Mouse (Mus musculus) hindbrain, embryonic 10.5 days (tissue): Measurements from ENCODE around the gene Kntc1. TPM values are rescaled to one million over a fixed set of nuclear protein-coding genes. Genes with fewer than 3 reads are reported as not detected.
"Not testable (repeated sequence)": the region's sequence is repeated elsewhere in the genome, so short reads cannot be mapped to it uniquely, and the experiment has no call there.

Experiments used
- DNase-seq: peaks from one replicate; pipeline ENCODE4 v3.0.0-alpha.2; 2017; ENCODE audit warnings: low spot score
- H3K27ac ChIP-seq: fragments of 300-500 bp; sonication (generic); 2 replicates; pipeline ENCODE4 v1.5.1; 2016; ENCODE audit warnings: mild to moderate bottlenecking, moderate library complexity
- H3K27me3 ChIP-seq: fragments of 300-500 bp; sonication (generic); 2 replicates; pipeline ENCODE4 v1.6.1; 2016; ENCODE audit warnings: mild to moderate bottlenecking; ENCODE audit not compliant: poor library complexity, insufficient read depth, severe bottlenecking
- H3K36me3 ChIP-seq: fragments of 300-500 bp; sonication (generic); 2 replicates; pipeline ENCODE4 v1.6.1; 2016; ENCODE audit warnings: mild to moderate bottlenecking, moderate library complexity
- H3K4me1 ChIP-seq: fragments of 300-500 bp; sonication (generic); replicated peaks from 2 replicates; pipeline ENCODE4 v1.6.1; 2016; ENCODE audit warnings: mild to moderate bottlenecking
- H3K4me3 ChIP-seq: fragments of 300-500 bp; sonication (generic); 2 replicates; pipeline ENCODE4 v1.5.1; 2016; ENCODE audit warnings: mild to moderate bottlenecking, moderate library complexity
- H3K9me3 ChIP-seq: fragments of 300-500 bp; sonication (generic); 2 replicates; pipeline ENCODE4 v1.6.1; 2016; ENCODE audit warnings: mild to moderate bottlenecking, moderate library complexity
- WGBS: fragments of 180-500 bp; shearing (Covaris S2); methylation state at CpG from one replicate; pipeline ENCODE4 v1.1.7; 2016; 5-methylcytosine and 5-hydroxymethylcytosine counted together
- polyA plus RNA-seq: library from polyadenylated mRNA; unstranded; fragments of >200 nt; fragmentation: Nextera tagmentation; extraction: Ambion mirVana; gene quantifications from 2 replicates; pipeline ENCODE4 v1.2.1, GENCODE M21; 2016

Gene Kntc1
- polyA plus RNA-seq, 1 experiment from 2014 or later = 31.0 TPM

DNA sequence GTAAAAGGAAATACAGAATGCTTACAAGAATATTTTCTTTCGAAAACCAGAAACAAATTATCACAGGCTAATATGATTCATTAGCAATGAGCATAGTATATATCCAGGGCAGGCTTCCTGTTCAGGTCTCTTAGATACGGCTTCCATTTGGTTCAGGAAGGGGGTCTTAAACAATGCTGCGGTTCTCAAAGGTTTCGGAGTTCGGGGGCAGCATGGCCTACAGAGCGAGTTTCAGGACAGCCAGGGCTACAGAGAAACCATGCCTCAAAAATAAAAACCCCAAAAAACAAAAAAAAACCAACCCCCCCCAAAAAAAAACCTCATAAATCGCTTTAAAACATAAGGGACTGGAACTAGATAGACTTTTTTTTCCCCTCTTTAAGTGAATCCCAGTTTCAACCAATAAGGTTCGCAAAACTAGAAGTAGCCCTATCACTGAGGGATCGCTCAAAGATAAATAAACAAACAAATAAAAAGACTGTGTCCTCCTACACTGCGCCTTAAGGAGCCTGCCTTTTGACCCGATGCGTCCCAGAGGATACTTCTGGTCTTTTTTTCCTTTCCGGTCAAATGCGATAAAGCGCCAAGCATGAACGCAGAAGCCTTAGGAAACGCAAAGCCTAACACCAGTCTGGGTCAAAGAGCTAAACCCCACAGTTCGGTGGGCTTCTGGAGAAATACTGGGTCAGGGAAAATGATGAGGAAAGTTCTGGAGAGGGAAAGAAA lies 1.0 kb upstream of the Kntc1 start:
- no peak for DNase-seq
- under 1% methylated on average over 18 of the region's 18 CpGs for WGBS
- peak overlapping the region; percentile 84 for H3K4me3 ChIP-seq
- H3K4me1 ChIP-seq = peaks cover 28% of the 10 kb centered on the region
- H3K9me3 ChIP-seq = no peaks in the 10 kb centered on the region
- H3K36me3 ChIP-seq = peaks cover 51% of the 10 kb centered on the region
- peak overlapping the region; percentile 98 for H3K27ac ChIP-seq
- no peaks in the 10 kb centered on the region for H3K27me3 ChIP-seq

GRCm38 (mm10) chr5:123765506-123765905 lies 16.0 kb downstream of the Kntc1 start:
- H3K27me3 ChIP-seq = no peaks in the 10 kb centered on the region
- H3K4me1 ChIP-seq = no peaks in the 10 kb centered on the region
- no peak for DNase-seq
- H3K4me3 ChIP-seq = no peak overlapping the region
- H3K36me3 ChIP-seq = peaks cover 96% of the 10 kb centered on the region
- H3K27ac ChIP-seq = no peak overlapping the region
- no peaks in the 10 kb centered on the region for H3K9me3 ChIP-seq
- WGBS = 94% methylated on average over 11 of the region's 11 CpGs

GRCm38 (mm10) chr5:123766455-123766854 lies 16.9 kb downstream of the Kntc1 start:
- H3K27me3 ChIP-seq, H3K9me3 ChIP-seq, H3K4me3 ChIP-seq, H3K27ac ChIP-seq, DNase-seq, H3K4me1 ChIP-seq: not testable (repeated sequence)
- WGBS = 95% methylated on average over 11 of the region's 11 CpGs
- peaks cover 97% of the 10 kb centered on the region for H3K36me3 ChIP-seq

- Histone ChIP-seq H3K27me3 (no peaks in the 10 kb centered on the region), H3K4me1 (no peaks in the 10 kb centered on the region), H3K27ac (no peak overlapping the region), H3K36me3 (peaks cover 100% of the 10 kb centered on the region), H3K9me3 (no peaks in the 10 kb centered on the region), H3K4me3 (no peak overlapping the region)
- WGBS = 95% methylated on average over 9 of the region's 9 CpGs
- no peak for DNase-seq
These were observed 23.9 kb downstream of the Kntc1 start for GRCm38 (mm10) chr5:123773441-123773840.

DNA sequence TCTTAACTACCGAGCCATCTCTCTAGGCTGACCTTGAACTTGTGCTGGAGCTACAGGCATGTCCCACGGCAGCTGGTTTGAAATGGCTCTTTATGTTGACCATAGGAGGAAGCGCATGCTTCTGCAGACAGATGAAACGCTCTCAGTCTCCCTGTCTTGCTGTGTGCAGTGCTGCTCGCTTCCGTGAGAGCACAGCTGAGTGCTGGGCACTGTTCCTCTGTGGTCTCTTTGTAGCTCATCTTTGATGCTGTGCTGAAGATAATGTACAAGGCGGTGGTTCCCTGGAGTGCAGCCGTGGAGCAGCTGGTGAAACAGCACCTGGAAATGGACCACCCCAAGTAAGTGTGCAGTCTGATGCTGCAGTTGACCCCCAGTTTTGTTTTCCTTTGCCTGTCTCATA lies 31.2 kb downstream of the Kntc1 start:
- Histone ChIP-seq H3K4me1 (no peaks in the 10 kb centered on the region), H3K36me3 (peaks cover 100% of the 10 kb centered on the region), H3K4me3 (no peak overlapping the region), H3K27me3 (no peaks in the 10 kb centered on the region), H3K27ac (no peak overlapping the region), H3K9me3 (no peaks in the 10 kb centered on the region)
- no peak for DNase-seq
- WGBS = 96% methylated on average over 8 of the region's 8 CpGs

GRCm38 (mm10) chr5:123781864-123782263 lies 32.3 kb downstream of the Kntc1 start:
- 90% methylated on average over 4 of the region's 4 CpGs for WGBS
- H3K4me3 ChIP-seq = no peak overlapping the region
- DNase-seq = no peak
- no peaks in the 10 kb centered on the region for H3K27me3 ChIP-seq
- no peaks in the 10 kb centered on the region for H3K4me1 ChIP-seq
- no peak overlapping the region for H3K27ac ChIP-seq
- H3K9me3 ChIP-seq = no peaks in the 10 kb centered on the region
- peaks cover 100% of the 10 kb centered on the region for H3K36me3 ChIP-seq

GRCm38 (mm10) chr5:123788976-123789375 lies 39.5 kb downstream of the Kntc1 start:
- H3K4me3 ChIP-seq = no peak overlapping the region
- no peaks in the 10 kb centered on the region for H3K4me1 ChIP-seq
- H3K36me3 ChIP-seq = peaks cover 100% of the 10 kb centered on the region
- no peak for DNase-seq
- no peaks in the 10 kb centered on the region for H3K27me3 ChIP-seq
- peaks cover 2% of the 10 kb centered on the region for H3K9me3 ChIP-seq
- H3K27ac ChIP-seq = no peak overlapping the region
- 92% methylated on average over 7 of the region's 7 CpGs for WGBS

DNA sequence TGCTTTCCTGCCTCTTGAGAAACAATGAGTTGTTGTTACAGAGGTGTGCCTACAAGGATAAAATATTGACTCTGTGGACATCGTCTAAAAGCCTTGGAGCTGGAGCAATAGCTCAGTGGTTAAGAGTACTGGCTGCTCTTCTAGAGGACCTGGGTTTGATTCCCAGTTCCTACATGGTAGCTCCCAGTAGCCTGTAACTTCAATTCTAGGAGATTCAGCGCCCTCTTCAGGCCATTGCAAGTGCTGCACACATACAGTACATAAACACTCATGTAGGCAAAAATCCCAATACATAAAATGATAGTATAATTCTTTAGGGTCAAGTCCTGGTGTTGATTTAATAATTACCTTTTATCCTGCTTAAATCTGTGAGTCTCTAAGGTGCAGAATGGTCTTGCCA lies 43.6 kb downstream of the Kntc1 start:
- WGBS = 86% methylated on average over 2 of the region's 2 CpGs
- Histone ChIP-seq H3K27ac (no peak overlapping the region), H3K27me3 (no peaks in the 10 kb centered on the region), H3K36me3 (peaks cover 99% of the 10 kb centered on the region), H3K4me3 (no peak overlapping the region), H3K4me1 (no peaks in the 10 kb centered on the region), H3K9me3 (peaks cover 2% of the 10 kb centered on the region)
- no peak for DNase-seq

- DNase-seq = no peak
- no peak overlapping the region for H3K4me3 ChIP-seq
- no peak overlapping the region for H3K27ac ChIP-seq
- no peaks in the 10 kb centered on the region for H3K4me1 ChIP-seq
- no peaks in the 10 kb centered on the region for H3K9me3 ChIP-seq
- H3K36me3 ChIP-seq = peaks cover 100% of the 10 kb centered on the region
- H3K27me3 ChIP-seq = no peaks in the 10 kb centered on the region
- WGBS = 96% methylated on average over 11 of the region's 11 CpGs
These were observed 56.8 kb downstream of the Kntc1 start for GRCm38 (mm10) chr5:123806334-123806733.

GRCm38 (mm10) chr5:123808541-123808940 lies 59.0 kb downstream of the Kntc1 start:
- Histone ChIP-seq H3K27ac (peak overlapping the region; percentile 17; the same call in 1 of the 2 replicates), H3K36me3 (peaks cover 100% of the 10 kb centered on the region), H3K27me3 (no peaks in the 10 kb centered on the region), H3K4me3 (no peak overlapping the region), H3K4me1 (no peaks in the 10 kb centered on the region), H3K9me3 (no peaks in the 10 kb centered on the region)
- WGBS = 91% methylated on average over 5 of the region's 5 CpGs
- DNase-seq = no peak

DNA sequence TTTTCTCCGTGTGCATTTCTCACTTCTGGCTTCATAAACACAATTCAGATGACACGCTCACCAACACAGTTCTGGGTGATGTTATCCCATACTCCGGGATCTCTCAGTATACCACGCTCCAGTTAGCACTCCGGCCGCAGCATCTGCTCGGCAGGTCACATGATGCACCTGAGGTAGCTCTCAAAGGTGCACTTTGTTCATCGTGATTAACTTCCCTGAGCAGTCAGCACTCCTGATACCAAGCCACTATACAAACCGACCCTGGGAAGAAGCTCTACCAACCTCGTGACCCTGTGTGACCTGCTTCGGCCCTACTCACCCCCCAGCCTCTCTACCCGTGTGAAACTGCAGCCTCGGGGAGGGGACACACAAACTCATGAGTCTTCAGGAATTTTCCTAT lies 59.6 kb downstream of the Kntc1 start:
- no peak overlapping the region for H3K4me3 ChIP-seq
- H3K4me1 ChIP-seq = no peaks in the 10 kb centered on the region
- no peaks in the 10 kb centered on the region for H3K9me3 ChIP-seq
- no peak for DNase-seq
- no peaks in the 10 kb centered on the region for H3K27me3 ChIP-seq
- H3K27ac ChIP-seq = no peak overlapping the region
- H3K36me3 ChIP-seq = peaks cover 100% of the 10 kb centered on the region
- WGBS = 93% methylated on average over 13 of the region's 13 CpGs

DNA sequence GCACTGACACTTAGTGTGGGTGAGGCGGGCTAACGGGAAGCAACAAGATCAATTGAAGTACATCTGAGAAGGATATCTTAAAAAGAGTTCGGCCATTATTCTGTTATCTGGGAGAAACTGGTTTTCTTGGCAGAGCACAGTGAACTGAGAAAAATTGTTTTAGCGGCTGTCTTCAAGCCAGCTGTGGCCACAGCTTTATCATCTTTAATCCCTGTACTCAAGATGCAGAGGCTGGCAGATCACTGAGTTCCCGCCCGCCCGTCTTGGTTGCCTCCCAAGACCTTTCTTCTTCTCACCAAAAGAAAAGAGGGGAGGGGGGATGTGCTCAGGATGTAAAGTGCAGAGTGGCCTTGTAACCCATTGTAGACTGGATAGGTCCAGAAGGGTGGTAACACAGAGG lies 67.4 kb downstream of the Kntc1 start:
- Histone ChIP-seq H3K27ac (no peak overlapping the region), H3K9me3 (no peaks in the 10 kb centered on the region), H3K4me1 (no peaks in the 10 kb centered on the region), H3K4me3 (no peak overlapping the region), H3K36me3 (peaks cover 97% of the 10 kb centered on the region), H3K27me3 (no peaks in the 10 kb centered on the region)
- WGBS = 93% methylated on average over 7 of the region's 7 CpGs
- no peak for DNase-seq

- 94% methylated on average over 19 of the region's 19 CpGs for WGBS
- Histone ChIP-seq H3K27me3 (no peaks in the 10 kb centered on the region), H3K27ac (no peak overlapping the region), H3K4me3 (no peak overlapping the region), H3K4me1 (no peaks in the 10 kb centered on the region), H3K9me3 (no peaks in the 10 kb centered on the region), H3K36me3 (peaks cover 88% of the 10 kb centered on the region)
- DNase-seq = no peak
These were observed 69.5 kb downstream of the Kntc1 start for GRCm38 (mm10) chr5:123818941-123819577.
